Mouse (Mus musculus) cerebellum, adult 2 months (tissue): ENCODE data around the gene Slc32a1. TPM values are rescaled to one million over a fixed set of nuclear protein-coding genes. Genes with fewer than 3 reads are reported as not detected.

Experiments
- DNase-seq, 2 experiments: peaks; one replicate each; pipeline ENCODE4 v3.0.0; 2021
- H3K27ac ChIP-seq: fragments of 200-500 bp; 2 replicates; pipeline ENCODE4 v1.5.1; 2012; ENCODE audit warnings: low read length, control low read depth, inconsistent platforms; ENCODE audit not compliant: insufficient read depth
- H3K27me3 ChIP-seq: fragments of 200-500 bp; 2 replicates; pipeline ENCODE4 v1.6.1; 2012; ENCODE audit warnings: inconsistent platforms, mild to moderate bottlenecking, low read length, moderate library complexity; ENCODE audit not compliant: control insufficient read depth, insufficient read depth
- H3K4me1 ChIP-seq: fragments of 200-500 bp; 2 replicates; pipeline ENCODE4 v1.6.1; 2011; ENCODE audit warnings: low read length; ENCODE audit not compliant: control insufficient read depth, insufficient read depth
- H3K4me3 ChIP-seq: fragments of 200-500 bp; replicated peaks from 2 replicates; pipeline ENCODE3; 2011; ENCODE audit warnings: mild to moderate bottlenecking, low read depth, low read length, control low read depth; ENCODE audit not compliant: insufficient read depth
- CTCF ChIP-seq: fragments of 200-500 bp; IDR thresholded peaks from 2 replicates; pipeline ENCODE4 v1.5.1; 2011; ENCODE audit warnings: low read depth, mild to moderate bottlenecking, control low read depth, low read length, moderate library complexity, borderline replicate concordance; ENCODE audit not compliant: insufficient read depth
- POLR2A ChIP-seq: fragments of 200-500 bp; IDR thresholded peaks from 2 replicates; pipeline ENCODE4 v1.6.1; 2011; ENCODE audit warnings: low read length, control low read depth, borderline replicate concordance; ENCODE audit not compliant: insufficient read depth
- WGBS: fragments of 180-500 bp; shearing (Covaris S2); methylation state at CpG from one replicate; pipeline ENCODE4 v1.1.7; 2018; 5-methylcytosine and 5-hydroxymethylcytosine counted together
- polyA plus RNA-seq: library from polyadenylated mRNA; depleted of rRNA; stranded (reverse); fragments of >200 nt; gene quantifications from 2 replicates; pipeline ENCODE4 v1.2.3, GENCODE M21; 2012

Slc32a1 gene
- polyA plus RNA-seq, 1 experiment: 218 TPM

DNA sequence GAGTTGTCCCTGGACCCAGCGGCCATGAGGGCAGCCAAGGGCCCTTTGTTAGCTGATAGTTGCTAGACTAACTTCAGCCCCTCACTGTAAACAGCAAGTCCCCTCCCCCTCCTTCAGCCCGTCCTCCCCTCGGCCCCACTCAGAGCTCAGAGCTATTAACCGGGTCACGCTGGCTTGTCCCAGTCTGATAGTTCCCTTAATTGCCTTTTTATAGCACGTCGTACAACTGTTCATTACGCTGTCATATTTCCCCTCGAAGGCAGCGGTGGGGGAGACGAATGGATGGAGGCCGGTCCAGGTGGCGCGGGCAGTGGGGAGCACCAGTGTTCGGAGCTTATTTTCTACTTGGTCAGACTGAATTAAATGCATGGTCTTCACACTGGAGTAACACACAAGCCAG, 7.9 kb upstream of the Slc32a1 start:
- DNase-seq: no peak
- Histone ChIP-seq H3K27me3 (no peaks in the 10 kb centered on the region; the same call in 1 of the 2 replicates), H3K27ac (no peak overlapping the region), H3K4me1 (no peaks in the 10 kb centered on the region), H3K4me3 (no peak overlapping the region)
- TF ChIP-seq POLR2A (no peak), CTCF (no peak)
- 11% methylated on average over 15 of the region's 15 CpGs for WGBS

GRCm38 (mm10) chr2:158606511-158606964, 4.0 kb upstream of the Slc32a1 start:
- H3K4me1 ChIP-seq: no peaks in the 10 kb centered on the region
- no peak overlapping the region for H3K27ac ChIP-seq
- TF ChIP-seq POLR2A: no peak
- no peak for TF ChIP-seq CTCF
- WGBS: 3% methylated on average over 4 of the region's 4 CpGs
- H3K27me3 ChIP-seq: peaks cover 3% of the 10 kb centered on the region; the same call in 1 of the 2 replicates
- H3K4me3 ChIP-seq: no peak overlapping the region
- no peak for DNase-seq

GRCm38 (mm10) chr2:158609681-158610080, 886 bp upstream of the Slc32a1 start:
- TF ChIP-seq POLR2A (no peak), CTCF (no peak)
- WGBS: 1% methylated on average over 27 of the region's 27 CpGs
- Histone ChIP-seq H3K27me3 (peaks cover 7% of the 10 kb centered on the region; the same call in 1 of the 2 replicates), H3K4me1 (no peaks in the 10 kb centered on the region), H3K4me3 (peak overlapping the region; percentile 42), H3K27ac (no peak overlapping the region)
- no peak for DNase-seq

GRCm38 (mm10) chr2:158611326-158611719, 756 bp downstream of the Slc32a1 start:
- Histone ChIP-seq H3K4me3 (peak overlapping the region; percentile 18), H3K27ac (no peak overlapping the region), H3K27me3 (peaks cover 7% of the 10 kb centered on the region; the same call in 1 of the 2 replicates), H3K4me1 (no peaks in the 10 kb centered on the region)
- peak in 1 of 2 experiments; percentile 20 for DNase-seq
- TF ChIP-seq CTCF (no peak), POLR2A (no peak)
- 2% methylated on average over 30 of the region's 30 CpGs for WGBS

DNA sequence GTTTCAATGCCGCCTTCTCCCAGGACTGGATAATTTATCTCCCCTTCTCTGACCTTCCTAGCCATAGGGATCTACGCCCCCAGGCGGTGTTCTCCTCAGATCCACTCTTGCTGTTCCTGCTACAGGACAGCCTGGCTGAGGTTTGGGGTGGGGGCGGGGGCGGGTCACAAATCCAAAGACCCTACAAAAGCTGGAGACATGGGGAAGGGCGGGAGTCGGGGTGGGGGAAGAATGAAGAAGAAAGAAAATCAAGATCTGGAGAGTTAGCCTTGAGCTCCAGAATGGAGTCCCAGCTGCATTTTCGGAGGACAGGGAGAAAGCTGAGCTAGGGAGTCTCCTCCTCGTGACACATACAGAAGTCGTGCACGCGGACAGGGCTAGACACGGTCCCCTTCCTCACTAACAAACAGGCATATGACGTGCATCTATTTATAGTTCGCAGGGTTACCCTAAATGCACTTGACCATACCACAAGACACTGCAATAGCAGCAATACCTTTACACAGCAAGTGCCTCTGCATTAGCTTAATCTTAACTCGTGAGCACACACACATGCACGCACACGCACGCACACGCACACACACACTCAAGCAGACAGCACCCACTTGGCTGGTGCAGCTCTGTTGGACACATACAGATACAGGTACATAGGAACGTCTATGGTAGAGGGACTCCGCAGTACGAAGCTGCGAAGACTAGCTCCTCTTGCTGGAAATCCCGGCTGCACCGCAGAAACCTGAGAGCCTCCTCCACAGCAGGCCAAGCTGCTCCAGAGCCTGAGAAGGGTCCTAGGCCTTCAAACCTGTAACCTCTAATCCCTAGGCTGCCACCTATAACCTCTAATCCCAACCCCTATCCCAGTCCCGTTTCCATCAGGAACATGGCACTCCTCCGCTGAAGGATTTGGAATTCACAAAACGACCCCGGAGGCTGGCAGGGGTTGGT, 1.4 kb downstream of the Slc32a1 start:
- peak in 1 of 2 experiments; percentile 64 for DNase-seq
- TF ChIP-seq CTCF (no peak), POLR2A (no peak)
- peaks cover 7% of the 10 kb centered on the region; the same call in 1 of the 2 replicates for H3K27me3 ChIP-seq
- no peak overlapping the region for H3K27ac ChIP-seq
- H3K4me1 ChIP-seq: no peaks in the 10 kb centered on the region
- H3K4me3 ChIP-seq: peak overlapping the region; percentile 27
- 3% methylated on average over 30 of the region's 30 CpGs for WGBS

DNA sequence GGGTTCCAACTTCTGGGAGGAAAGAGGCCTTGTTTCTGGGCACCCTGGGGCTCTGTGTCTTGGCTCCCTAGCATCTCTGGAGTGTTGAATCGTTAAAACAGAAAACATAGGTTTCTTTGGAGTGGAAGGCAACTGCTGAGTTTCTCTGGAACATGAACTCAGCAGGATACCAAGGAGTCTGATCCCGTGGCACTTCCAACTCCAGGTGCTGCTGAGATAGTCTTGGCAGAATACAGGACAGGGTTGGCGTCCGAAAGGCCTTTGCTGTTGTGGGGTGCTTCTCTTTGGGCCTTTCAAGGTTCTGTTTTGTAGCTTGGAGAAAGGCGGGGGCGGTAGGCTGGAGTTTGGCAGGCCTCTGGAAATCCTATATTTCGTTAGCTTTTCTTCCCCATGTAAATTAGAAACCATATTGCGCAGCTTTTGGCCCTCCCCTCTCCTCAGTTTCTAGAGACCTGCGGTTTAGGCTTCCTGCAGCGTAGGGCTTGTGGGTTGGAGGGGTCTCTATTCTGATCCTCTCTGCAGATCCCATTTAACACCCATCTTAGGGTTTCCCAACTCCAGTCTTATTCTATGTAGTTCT, 2.2 kb downstream of the Slc32a1 start:
- peaks cover 7% of the 10 kb centered on the region; the same call in 1 of the 2 replicates for H3K27me3 ChIP-seq
- no peaks in the 10 kb centered on the region for H3K4me1 ChIP-seq
- no peak for DNase-seq
- H3K27ac ChIP-seq: no peak overlapping the region
- 8% methylated on average over 10 of the region's 10 CpGs for WGBS
- H3K4me3 ChIP-seq: peak overlapping the region; percentile 27
- TF ChIP-seq POLR2A: no peak
- no peak for TF ChIP-seq CTCF

GRCm38 (mm10) chr2:158613541-158614417, 3.2 kb downstream of the Slc32a1 start:
- no peak overlapping the region for H3K27ac ChIP-seq
- peak; percentile 53 to 58 for DNase-seq
- TF ChIP-seq POLR2A (no peak), CTCF (peak; percentile 36; the same call in 1 of the 2 replicates)
- peaks cover 7% of the 10 kb centered on the region; the same call in 1 of the 2 replicates for H3K27me3 ChIP-seq
- no peaks in the 10 kb centered on the region for H3K4me1 ChIP-seq
- 5% methylated on average over 53 of the region's 53 CpGs for WGBS
- no peak overlapping the region for H3K4me3 ChIP-seq
